Comparison of ENCODE assay signal across 8 mouse cellular contexts in the genomic region with DNA sequence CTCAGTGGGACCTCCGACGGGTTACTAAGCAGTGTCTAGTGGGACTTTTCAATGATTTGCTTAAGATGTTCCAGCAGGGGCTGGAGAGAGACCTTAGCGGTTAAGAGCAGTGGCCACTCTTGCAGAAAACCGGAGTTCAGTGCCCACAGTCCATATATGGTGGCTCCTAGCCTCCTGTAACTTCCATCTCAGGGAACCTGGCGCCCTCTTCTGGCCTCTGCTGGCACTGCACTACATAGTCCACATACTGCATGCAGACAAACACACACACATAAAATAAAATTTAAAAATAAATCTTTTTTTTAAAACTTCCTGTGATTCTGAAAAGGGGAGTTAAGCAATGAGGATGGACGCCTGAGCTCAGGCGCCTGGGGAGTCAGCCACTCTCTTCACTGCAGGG. TPM values are rescaled to one million over a fixed set of nuclear protein-coding genes. Genes with fewer than 3 reads are reported as not detected.
DNase-seq lines count a peak whose midpoint lies in the region; ATAC-seq and TF ChIP-seq lines count a peak whose summit lies in the region.

No protein-coding gene starts in this region.

- no peak overlapping the region for H3K27ac ChIP-seq in liver, adult 2 months (replicated peaks; ENCODE audit: insufficient read depth, low read depth, low read length)
- no peak overlapping the region for H3K27ac ChIP-seq in liver, embryonic 12.5 days

- H3K27me3 ChIP-seq in liver, adult 2 months (ENCODE audit: control insufficient read depth, insufficient read depth, low read length): no peaks in the 10 kb centered on the region; the same call in 1 of the 2 replicates
- H3K27me3 ChIP-seq in liver, embryonic 12.5 days (replicated peaks): 0 out of 2 replicates have a peak, but pooled peaks cover 4% of the 10 kb centered on the region

- no peaks in the 10 kb centered on the region for H3K36me3 ChIP-seq in liver, adult 2 months (ENCODE audit: control insufficient read depth, insufficient read depth, low read length)
- no peaks in the 10 kb centered on the region for H3K36me3 ChIP-seq in liver, embryonic 12.5 days

- no peaks in the 10 kb centered on the region for H3K79me2 ChIP-seq in liver, adult 2 months (ENCODE audit: control insufficient read depth, insufficient read depth, low read length)

- no peak overlapping the region for H3K4me3 ChIP-seq in liver, adult 2 months (ENCODE audit: insufficient read depth, low read depth, low read length)
- H3K4me3 ChIP-seq in liver, embryonic 12.5 days: no peak overlapping the region

- ATAC-seq in liver, embryonic 12.5 days: no peak

- no peaks in the 10 kb centered on the region for H3K4me1 ChIP-seq in liver, adult 2 months (ENCODE audit: control insufficient read depth, insufficient read depth, low read length)
- no peaks in the 10 kb centered on the region for H3K4me1 ChIP-seq in liver, embryonic 12.5 days

- peak; percentile 34; the same call in 1 of the 2 replicates for TF ChIP-seq CTCF in liver, adult 2 months (IDR thresholded peaks at IDR 0.05; ENCODE audit: low read depth, low read length)
- TF ChIP-seq CTCF in brain, embryonic 14.5 days (IDR thresholded peaks at IDR 0.05; ENCODE audit: borderline replicate concordance, extremely low read depth, insufficient read depth, insufficient read length): peak; percentile 48; the same call in 1 of the 2 replicates

- H3K9ac ChIP-seq in liver, adult 2 months (ENCODE audit: low read depth, low read length): no peak overlapping the region
- H3K9ac ChIP-seq in liver, embryonic 12.5 days: no peak overlapping the region

- no peak for TF ChIP-seq POLR2A in liver, adult 2 months (IDR thresholded peaks at IDR 0.05; ENCODE audit: extremely low read depth, insufficient read depth, low read length)
- no peak for TF ChIP-seq POLR2A in brain, embryonic 14.5 days (IDR thresholded peaks at IDR 0.05; ENCODE audit: borderline replicate concordance, extremely low read depth, insufficient read depth, insufficient read length, poor library complexity, severe bottlenecking)

- no peaks in the 10 kb centered on the region for H3K9me3 ChIP-seq in liver, embryonic 12.5 days (replicated peaks)

- WGBS in liver, adult 2 months: 77% methylated on average over 7 of the region's 7 CpGs
- whole genome bisulfite sequencing in liver, embryonic 12.5 days (ENCODE audit: insufficient replicate concordance): 62% methylated on average over 7 of the region's 7 CpGs

- no peak overlapping the region for H3K4me2 ChIP-seq in liver, embryonic 12.5 days

- DNase-seq in cerebellum, postnatal 10 days: peak; percentile 23 to 35
- DNase-seq in cerebellum, adult 9-10 months: no peak
- DNase-seq in liver, adult 2 months (ENCODE audit: extremely low read depth, low read depth, low spot score): no peak
- DNase-seq in brain, embryonic 14.5 days (ENCODE audit: low read depth): no peak
- DNase-seq in testis, postnatal 10 days (ENCODE audit: low spot score): peak; percentile 74
- no peak for DNase-seq in cerebellum, adult 8-10 months
- DNase-seq in gastrocnemius, adult 8-10 months (ENCODE audit: low spot score in 2 of 2): no peak

RNA-seq across cellular contexts. Expression of gene Btnl1, which starts 6.3 kb away (rescaled TPM):
- not detected in 2 replicates for total RNA-seq in liver, adult 2 months (2014; rRNA removed)
- polyA plus RNA-seq in liver, adult 2 months (2012; rRNA removed): not detected in 2 replicates
- polyA plus RNA-seq in liver, embryonic 12.5 days (2016; fragmentation: Nextera tagmentation; extraction: Ambion mirVana): not detected in 2 replicates
- not detected in 2 replicates for polyA plus RNA-seq in brain, embryonic 14.5 days (2012; rRNA removed)
- total RNA-seq in gastrocnemius, adult 8-10 months (2022): not detected

RNA-seq across cellular contexts. Expression of gene BC051142, which starts 15.4 kb away (rescaled TPM):
- not detected in 2 replicates for total RNA-seq in liver, adult 2 months (2014; rRNA removed)
- polyA plus RNA-seq in liver, adult 2 months (2012; rRNA removed): 0.06 TPM in 1 of 2 replicates, not detected in the other
- polyA plus RNA-seq in liver, embryonic 12.5 days (2016; fragmentation: Nextera tagmentation; extraction: Ambion mirVana): 0.18 and 0.31 TPM in 2 replicates
- 9.9 and 10.4 TPM in 2 replicates for polyA plus RNA-seq in brain, embryonic 14.5 days (2012; rRNA removed)
- total RNA-seq in gastrocnemius, adult 8-10 months (2022): not detected

RNA-seq across cellular contexts. Expression of gene Btnl2, which starts 28.6 kb away (rescaled TPM):
- total RNA-seq in liver, adult 2 months (2014; rRNA removed): 0.09 TPM in 1 of 2 replicates, not detected in the other
- polyA plus RNA-seq in liver, adult 2 months (2012; rRNA removed): 0.05 TPM in 1 of 2 replicates, not detected in the other
- 0.07 TPM in 1 of 2 replicates, not detected in the other for polyA plus RNA-seq in liver, embryonic 12.5 days (2016; fragmentation: Nextera tagmentation; extraction: Ambion mirVana)
- polyA plus RNA-seq in brain, embryonic 14.5 days (2012; rRNA removed): 0.03 TPM in 2 replicates
- total RNA-seq in gastrocnemius, adult 8-10 months (2022): under 1 TPM in 2 of 4 experiments, not detected in 2; 0.35 to 0.47 TPM

RNA-seq across cellular contexts. Expression of gene H2-Eb2, which starts 57.7 kb away (rescaled TPM):
- 0.09 and 0.13 TPM in 2 replicates for total RNA-seq in liver, adult 2 months (2014; rRNA removed)
- polyA plus RNA-seq in liver, adult 2 months (2012; rRNA removed): 0.16 TPM in 1 of 2 replicates, not detected in the other
- not detected in 2 replicates for polyA plus RNA-seq in liver, embryonic 12.5 days (2016; fragmentation: Nextera tagmentation; extraction: Ambion mirVana)
- 0.09 and 0.18 TPM in 2 replicates for polyA plus RNA-seq in brain, embryonic 14.5 days (2012; rRNA removed)
- total RNA-seq in gastrocnemius, adult 8-10 months (2022): not detected

Comparison
In these comparisons a context has a peak if more than half of its experiments do, and no peak if none do; other contexts are left out.
1. DNase-seq: peak in cerebellum, postnatal 10 days (2 of 2) and testis, postnatal 10 days (single experiment); none in cerebellum, adult 9-10 months (single experiment), liver, adult 2 months (single experiment), brain, embryonic 14.5 days (single experiment), cerebellum, adult 8-10 months (single experiment) and gastrocnemius, adult 8-10 months (0 of 2).